Mouse (Mus musculus) left cerebral cortex, adult 8-10 months (tissue): ENCODE results near the gene Erfe. TPM values are rescaled to one million over a fixed set of nuclear protein-coding genes. Genes with fewer than 3 reads are reported as not detected.

Source experiments
- DNase-seq, 2 experiments: peaks; one replicate each; pipeline ENCODE4 v3.0.0; 2022; ENCODE audit warnings: low spot score in 2 of 2
- total RNA-seq, 4 experiments: library from RNA; stranded (reverse); gene quantifications; 2 replicates each; pipeline ENCODE4 v1.2.4; 2022

Erfe gene
- total RNA-seq, 4 experiments from 2014 or later: 0.21 to 0.78 (median 0.53) TPM

- DNase-seq: no peak
Measured at GRCm38 (mm10) chr1:91373414-91373835, 7.2 kb downstream of the Erfe start.

- peak; percentile 45 to 58 for DNase-seq
Measured at GRCm38 (mm10) chr1:91380453-91381090, 14.3 kb downstream of the Erfe start.

GRCm38 (mm10) chr1:91381091-91381471 lies 14.9 kb downstream of the Erfe start:
- DNase-seq: no peak

GRCm38 (mm10) chr1:91390369-91390768 lies 24.1 kb downstream of the Erfe start:
- no peak for DNase-seq

GRCm38 (mm10) chr1:91397927-91398259 lies 31.7 kb downstream of the Erfe start:
- DNase-seq: no peak

- DNase-seq: peak; percentile 66 to 68
Measured at GRCm38 (mm10) chr1:91398260-91399062, 32.2 kb downstream of the Erfe start, which contains the start of gene Ilkap. Gene Ilkap, minus strand, starts transcription at chr1:91398815.

- DNase-seq: no peak
Measured at GRCm38 (mm10) chr1:91404976-91405375, 38.7 kb downstream of the Erfe start.

- no peak for DNase-seq
Measured at GRCm38 (mm10) chr1:91405406-91406169, 39.4 kb downstream of the Erfe start.

- DNase-seq: no peak
Measured at GRCm38 (mm10) chr1:91407819-91408218, 41.6 kb downstream of the Erfe start.

GRCm38 (mm10) chr1:91411631-91412285 lies 45.5 kb downstream of the Erfe start:
- DNase-seq: no peak

GRCm38 (mm10) chr1:91412286-91413029 lies 46.2 kb downstream of the Erfe start:
- DNase-seq: no peak

- peak; percentile 78 to 93 for DNase-seq
Measured at GRCm38 (mm10) chr1:91413030-91413506, 46.8 kb downstream of the Erfe start.

GRCm38 (mm10) chr1:91413536-91413897 lies 47.3 kb downstream of the Erfe start:
- no peak for DNase-seq

- DNase-seq: peak; percentile 41 to 69
Measured at GRCm38 (mm10) chr1:91413898-91414594, 47.8 kb downstream of the Erfe start, which contains the start of gene Hes6. Gene Hes6, minus strand, starts transcription at chr1:91414038.

GRCm38 (mm10) chr1:91414903-91415302 lies 48.7 kb downstream of the Erfe start:
- no peak for DNase-seq

- DNase-seq: no peak
Measured at GRCm38 (mm10) chr1:91415311-91415710, 49.1 kb downstream of the Erfe start.

- no peak for DNase-seq
Measured at GRCm38 (mm10) chr1:91417991-91418390, 51.8 kb downstream of the Erfe start.

- no peak for DNase-seq
Measured at GRCm38 (mm10) chr1:91419862-91420600, 53.8 kb downstream of the Erfe start.

- no peak for DNase-seq
Measured at GRCm38 (mm10) chr1:91420601-91421065, 54.4 kb downstream of the Erfe start.
